Mouse (Mus musculus) lung, postnatal 36 days (tissue): ENCODE measurements around the gene Use1.

Source experiments
- DNase-seq: peaks from one replicate; pipeline ENCODE4 v3.0.0; 2022; ENCODE audit warnings: mixed read lengths

Gene Use1

GRCm38 (mm10) chr8:71379008-71379407 is 12.4 kb downstream of the Use1 start:
- DNase-seq = no peak

DNA sequence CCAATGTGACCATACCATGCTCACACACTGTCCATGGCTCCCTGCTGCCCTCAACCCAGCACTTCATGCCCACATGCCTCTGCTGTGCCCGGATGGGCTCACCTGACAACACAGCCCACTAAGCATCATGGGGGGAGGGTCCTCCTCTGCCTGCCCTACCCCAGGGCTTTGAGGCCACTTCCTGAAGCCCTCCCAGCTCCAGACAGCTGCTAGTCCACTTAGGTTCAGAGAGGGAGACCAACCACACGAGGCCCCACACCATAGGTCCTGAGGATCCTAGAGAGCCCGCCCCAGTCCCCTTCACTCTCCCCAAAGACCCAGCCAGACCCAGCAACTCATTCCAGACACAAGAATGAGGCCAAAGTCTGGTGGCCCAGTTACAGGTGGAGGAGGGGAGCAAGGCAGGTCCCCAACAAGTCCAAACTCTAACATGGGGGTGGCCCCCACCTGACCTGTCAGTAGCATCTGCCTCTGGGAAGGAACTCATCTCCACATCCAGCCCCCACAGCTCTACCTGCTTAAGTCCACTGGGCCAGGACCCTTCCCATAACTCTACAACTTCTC is 12.9 kb downstream of the Use1 start:
- no peak for DNase-seq

- peak; percentile 39 for DNase-seq
Observed at GRCm38 (mm10) chr8:71380178-71381171, 13.8 kb downstream of the Use1 start.

DNA sequence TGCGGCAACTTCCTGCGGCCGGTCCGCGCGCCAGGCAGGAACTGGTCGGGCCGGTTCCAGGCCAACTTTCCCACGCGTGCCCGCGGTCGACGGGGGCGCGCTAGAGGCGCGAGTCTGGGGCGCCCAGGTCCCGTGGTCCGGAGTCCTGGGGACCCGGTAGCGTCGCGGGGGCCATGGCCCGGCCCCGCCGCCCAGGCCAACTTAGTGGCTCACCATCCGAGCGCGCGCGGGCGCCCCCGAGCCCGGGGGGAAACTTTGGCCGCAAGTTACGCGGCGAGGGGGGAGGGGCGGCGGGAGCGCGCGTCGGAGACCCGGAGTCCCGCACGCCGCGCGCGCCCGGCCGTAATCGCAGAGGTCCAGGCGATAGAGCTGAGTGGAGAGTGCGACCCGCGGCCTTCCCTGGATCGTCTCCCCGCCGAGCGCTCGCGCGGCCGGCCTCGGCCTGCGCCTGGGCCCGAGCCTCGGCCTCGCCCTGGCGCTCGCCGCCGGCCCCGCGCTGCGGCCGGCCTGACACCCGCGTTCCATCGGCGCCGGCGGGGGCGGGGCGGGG is 14.8 kb downstream of the Use1 start, which contains the start of gene Nr2f6:
Gene Nr2f6 (minus strand): TSS at position 540 of the 550 bp plus-strand sequence.
- DNase-seq = peak; percentile 80

GRCm38 (mm10) chr8:71381971-71382961 is 15.6 kb downstream of the Use1 start:
- DNase-seq = peak; percentile 92

GRCm38 (mm10) chr8:71383396-71383795 is 16.7 kb downstream of the Use1 start:
- no peak for DNase-seq

DNA sequence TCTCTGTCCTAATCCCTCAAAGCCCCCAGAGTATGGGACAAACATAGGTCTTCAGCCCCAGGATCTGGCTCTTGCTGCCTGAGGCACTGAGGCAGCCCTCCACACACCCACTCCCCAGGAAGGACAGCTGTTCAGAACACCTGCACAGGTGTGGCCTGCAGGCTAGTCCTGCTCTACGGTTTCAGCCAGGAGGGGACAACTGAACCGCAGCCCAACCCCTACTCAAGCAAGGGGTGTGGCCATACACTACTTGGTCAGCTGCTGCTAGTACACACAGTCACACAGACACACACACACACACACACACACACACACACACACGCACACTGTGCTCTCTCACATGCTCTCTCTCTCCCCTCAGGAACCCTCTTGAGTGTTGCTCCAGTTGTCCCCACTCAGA is 17.2 kb downstream of the Use1 start:
- peak; percentile 75 for DNase-seq

GRCm38 (mm10) chr8:71385212-71385835 is 18.7 kb downstream of the Use1 start:
- no peak for DNase-seq

DNA sequence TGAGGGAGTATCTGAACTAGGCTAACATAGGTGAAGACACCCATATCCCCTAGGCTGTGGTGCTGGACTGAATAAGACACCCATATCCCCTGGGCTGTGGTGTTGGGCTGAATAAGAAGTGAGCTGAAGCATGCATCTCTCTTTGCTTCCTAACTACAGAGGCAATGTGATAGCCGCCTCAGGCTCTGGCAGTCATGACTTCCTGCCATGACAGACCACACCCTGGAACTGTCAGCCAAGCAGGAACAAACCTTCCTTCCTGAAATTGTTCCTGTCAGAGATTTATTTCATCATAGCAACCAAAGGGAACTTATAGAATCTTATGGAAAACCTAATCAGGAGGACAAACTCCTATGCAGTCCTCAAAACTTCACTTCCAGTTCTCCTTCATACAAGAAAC is 21.6 kb downstream of the Use1 start:
- DNase-seq = peak; percentile 65

GRCm38 (mm10) chr8:71391696-71392095 is 25.0 kb downstream of the Use1 start:
- no peak for DNase-seq

DNA sequence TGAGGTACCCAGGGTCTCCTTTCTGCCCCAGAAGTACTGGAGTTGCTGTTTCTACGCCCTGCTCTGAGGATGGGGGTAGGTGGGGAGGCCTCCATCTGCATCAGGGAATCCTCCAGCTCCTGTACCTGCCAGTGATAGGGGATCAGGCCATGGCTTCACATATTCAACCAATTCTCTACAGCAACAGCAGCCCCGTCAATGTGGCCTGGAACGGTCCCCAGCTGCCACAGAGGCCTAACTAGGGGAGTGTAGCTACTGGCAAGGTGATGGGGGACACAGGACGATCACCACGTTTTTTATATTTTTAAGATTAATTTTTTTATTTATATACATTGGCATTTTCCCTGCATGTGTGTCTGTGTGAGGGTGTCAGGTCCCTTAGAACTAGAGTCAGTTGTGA is 25.7 kb downstream of the Use1 start:
- no peak for DNase-seq

DNA sequence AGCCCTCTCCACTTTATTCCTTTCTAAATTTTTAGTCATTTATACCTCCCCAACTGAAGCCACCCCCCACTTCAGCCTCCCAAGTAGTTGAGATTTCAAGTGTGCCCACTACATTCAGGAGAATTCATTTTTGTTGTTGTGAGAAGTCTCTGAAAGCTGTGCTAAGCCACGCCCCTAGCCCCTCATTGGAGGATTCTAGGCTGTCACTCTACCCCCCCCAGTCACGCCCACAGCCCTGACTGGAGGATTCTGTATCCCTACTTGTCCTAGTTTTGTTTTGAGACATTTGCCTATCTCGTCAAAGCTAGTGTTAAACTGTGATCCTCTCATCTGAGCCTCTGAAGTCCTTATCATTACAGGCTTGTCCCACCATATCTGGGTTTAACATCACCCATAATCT is 26.2 kb downstream of the Use1 start:
- peak; percentile 82 for DNase-seq

DNA sequence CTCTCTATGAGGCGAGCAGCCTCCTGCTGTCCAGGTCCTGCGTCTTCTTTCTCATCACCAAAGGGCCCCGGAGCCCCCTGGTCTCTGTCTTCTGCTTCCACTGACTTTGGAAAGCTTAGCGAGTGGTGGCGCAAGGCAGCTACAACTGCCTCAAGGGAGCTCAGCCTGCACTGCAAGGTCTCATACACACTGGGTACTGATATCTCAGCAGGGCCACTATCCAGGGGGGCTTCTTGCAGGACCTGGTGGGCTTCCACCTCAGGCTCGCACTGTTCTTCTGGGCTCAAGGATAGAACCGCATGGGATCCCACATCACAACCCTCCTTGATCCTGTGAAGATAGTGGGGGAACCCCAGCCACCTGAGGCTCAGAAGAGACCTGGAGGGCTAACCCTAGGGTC is 27.8 kb downstream of the Use1 start:
- DNase-seq = no peak

DNA sequence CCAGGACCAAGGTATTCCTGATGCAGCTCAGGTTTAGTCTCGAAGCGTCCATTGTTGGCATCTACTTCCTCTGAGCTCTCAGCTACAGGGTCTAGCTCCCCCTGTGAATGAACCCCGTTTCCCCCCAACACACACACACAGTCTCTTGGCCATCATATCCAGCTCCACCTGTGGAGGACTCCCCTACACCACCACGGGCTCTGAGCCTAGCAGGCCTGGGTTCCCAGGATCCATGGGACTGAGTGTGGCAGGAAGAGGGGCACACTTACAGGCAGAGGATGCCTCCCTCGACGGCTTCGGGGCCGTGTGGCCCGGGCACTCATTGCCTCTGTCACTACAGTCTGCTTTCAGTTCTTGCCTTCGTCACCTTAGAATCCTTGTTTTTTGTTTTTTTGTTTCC is 28.4 kb downstream of the Use1 start:
- no peak for DNase-seq

GRCm38 (mm10) chr8:71395629-71396028 is 29.0 kb downstream of the Use1 start, which contains the start of gene Ushbp1:
Gene Ushbp1, minus strand, starts transcription at chr8:71395802.
- DNase-seq = peak; percentile 74

- peak; percentile 98 for DNase-seq
Observed at GRCm38 (mm10) chr8:71396639-71397305, 30.1 kb downstream of the Use1 start, which contains the start of gene Babam1. Gene Babam1, plus strand, starts transcription at chr8:71396861.

DNA sequence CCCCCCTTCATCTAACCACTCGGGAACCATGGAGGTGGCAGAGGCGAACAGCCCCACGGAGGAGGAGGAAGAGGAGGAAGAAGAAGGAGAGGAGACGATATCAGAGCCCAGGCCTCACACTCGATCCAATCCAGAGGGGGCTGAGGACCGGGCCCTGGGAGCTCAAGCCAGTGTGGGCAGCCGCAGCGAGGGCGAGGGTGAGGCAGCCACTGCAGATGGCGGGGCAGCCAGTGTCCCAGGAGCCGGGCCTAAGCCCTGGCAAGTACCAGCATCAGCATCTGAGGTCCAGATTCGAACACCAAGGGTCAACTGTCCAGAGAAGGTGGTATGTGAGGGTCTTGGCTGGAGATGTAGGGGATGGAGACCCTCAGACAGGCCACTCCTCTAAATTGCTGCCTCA is 31.1 kb downstream of the Use1 start:
- DNase-seq = no peak

- no peak for DNase-seq
Observed at GRCm38 (mm10) chr8:71400826-71401225, 34.2 kb downstream of the Use1 start.

GRCm38 (mm10) chr8:71401454-71401853 is 34.8 kb downstream of the Use1 start:
- DNase-seq = no peak

DNA sequence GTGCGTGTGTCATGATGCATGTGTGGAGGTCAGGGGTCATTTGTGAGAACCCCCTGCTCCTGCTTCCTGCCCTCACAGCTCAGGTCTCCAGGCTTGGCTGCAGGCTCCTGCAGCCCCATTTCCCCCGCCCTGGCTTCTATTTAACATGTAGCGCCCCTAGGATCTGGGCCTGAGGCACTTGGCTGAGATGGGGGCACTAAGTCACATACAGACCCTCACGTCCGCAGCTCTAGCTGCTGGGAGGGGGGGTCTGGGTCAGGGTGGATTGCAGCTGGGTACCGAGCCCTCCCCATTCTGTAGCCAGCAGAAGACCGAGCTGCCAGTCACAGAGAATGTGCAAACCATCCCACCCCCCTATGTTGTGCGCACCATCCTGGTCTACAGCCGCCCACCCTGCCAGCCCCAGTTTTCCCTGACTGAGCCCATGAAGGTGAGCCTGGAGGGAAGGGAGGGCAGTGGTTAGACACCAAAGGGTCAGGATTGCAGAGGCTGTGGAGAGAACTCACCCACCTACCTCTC is 35.9 kb downstream of the Use1 start:
- DNase-seq = no peak
